Mouse (Mus musculus) CD4-positive helper T cell, adult 2 months (primary cell): ENCODE data around the gene Cald1.

ENCODE experiments used
- DNase-seq: peaks from one replicate; pipeline ENCODE4 v3.0.0-alpha.2; 2012; ENCODE audit warnings: low read depth, missing footprints, low spot score

Gene Cald1

DNA sequence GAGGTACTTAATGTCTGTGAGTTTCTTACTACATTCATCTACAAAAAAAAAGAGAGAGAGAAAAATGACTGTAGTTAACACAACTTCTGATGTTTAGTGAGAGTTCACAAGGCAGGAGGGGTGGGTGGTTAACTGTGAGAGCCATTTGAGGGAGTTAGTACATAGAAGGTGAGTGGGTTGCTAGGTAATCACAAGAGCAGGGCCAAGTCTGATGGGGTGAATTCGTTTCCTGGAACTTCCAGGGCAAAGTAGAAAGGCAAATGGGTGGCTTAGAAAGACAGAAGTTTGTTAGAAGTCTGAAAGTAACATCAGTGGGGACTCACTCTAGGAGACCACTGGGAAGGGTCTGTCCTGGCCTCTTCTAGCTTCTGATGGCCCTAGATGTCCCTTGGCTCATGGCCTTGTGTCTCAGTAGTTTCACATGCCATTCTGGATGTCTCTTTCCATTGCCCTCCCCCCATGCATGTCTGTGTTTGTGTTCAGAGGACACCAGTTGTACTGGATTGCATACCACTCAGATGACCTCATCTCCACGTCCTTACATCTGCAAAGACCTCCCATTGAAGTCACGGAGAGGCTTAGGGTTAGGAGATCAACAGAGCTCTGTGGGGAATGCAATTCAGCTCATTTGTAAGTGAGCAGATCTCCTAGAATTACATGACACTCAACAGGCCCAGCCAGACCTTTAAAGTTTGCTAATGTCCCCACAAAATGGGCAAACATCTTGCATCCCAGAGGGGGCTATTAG lies 118.8 kb downstream of the Cald1 start:
- DNase-seq = no peak

DNA sequence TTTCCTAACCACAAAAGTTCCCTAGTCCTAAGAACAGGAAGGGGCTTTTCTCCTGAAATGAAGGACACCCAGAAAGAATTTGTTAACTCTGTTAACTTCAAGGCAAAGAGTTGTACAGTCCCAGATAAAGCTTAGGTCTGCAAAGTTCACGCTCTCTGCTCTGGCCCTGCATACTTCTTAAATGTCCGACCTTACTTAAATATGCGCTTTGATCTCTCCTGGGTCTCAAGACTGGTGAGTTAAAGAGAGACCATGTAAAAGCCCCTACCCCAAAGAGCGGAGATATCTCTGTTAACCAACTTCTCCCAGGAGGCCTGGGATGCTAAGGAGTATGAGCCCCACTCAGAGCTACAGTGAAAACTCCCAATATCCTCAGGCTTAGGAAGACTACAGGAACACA lies 119.4 kb downstream of the Cald1 start:
- DNase-seq = no peak

DNA sequence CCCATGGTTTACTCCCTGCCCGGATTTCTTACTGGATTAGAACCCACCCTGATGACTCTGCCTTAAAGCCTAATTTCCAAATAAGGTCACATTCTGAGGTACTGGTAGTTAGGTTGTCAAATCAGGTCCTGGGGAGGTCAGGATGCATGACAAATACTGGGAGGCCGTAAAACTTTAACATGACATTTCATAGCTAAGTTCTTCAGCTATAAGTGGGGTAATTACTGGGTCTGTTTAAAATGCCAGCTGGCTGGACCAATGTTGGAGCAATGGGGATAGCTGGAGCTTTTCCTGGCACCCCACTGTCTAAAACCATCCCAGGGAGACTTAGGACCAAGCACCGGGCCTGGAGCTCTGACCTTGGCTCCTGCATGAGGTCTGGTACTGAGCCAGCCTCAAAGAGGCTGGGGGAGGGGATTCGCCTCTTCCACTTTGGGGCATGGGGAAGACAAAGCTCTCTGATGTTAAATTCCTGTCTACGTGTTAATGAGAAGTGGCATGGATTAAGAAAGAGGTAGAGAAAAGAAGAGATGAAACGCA lies 120.9 kb downstream of the Cald1 start:
- DNase-seq = no peak

DNA sequence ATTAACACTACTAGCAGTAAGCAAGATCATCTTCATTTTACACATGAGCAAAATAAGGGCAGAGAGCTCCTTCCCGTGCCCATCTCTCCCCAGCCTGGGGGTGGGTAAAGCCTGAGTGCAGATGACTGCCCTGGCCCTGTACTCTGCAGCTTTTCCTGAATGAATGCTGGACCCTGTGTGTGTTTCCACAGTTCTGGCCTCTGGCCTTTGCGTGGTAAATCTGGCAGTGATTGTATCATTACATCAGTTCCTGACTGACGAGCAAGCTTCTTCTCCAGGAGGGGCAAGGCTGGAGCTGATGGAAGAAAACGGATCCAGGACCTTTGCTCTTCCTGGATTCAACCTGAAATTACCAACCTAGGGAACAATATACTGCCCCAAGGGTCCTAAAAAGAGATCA lies 122.1 kb downstream of the Cald1 start:
- no peak for DNase-seq

DNA sequence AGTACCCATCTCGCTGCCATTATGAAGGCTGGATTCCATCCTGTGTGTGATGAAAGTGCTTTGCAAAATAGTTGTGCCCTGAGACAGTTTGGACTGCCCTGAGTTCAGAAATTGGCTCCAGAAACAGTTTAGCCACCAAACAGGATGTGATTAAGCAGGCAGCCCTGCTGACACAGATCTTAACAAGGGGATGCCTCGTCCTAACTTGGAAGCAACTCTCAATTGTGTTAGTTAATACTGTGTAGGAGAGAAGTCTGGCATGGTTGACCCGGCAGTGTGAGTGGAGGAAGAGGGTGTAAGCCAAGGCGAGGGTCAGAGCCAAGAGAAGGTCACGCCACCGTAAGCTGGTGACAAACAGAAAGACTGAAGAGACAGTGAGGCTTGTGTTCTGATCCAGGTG lies 123.4 kb downstream of the Cald1 start:
- DNase-seq = no peak

DNA sequence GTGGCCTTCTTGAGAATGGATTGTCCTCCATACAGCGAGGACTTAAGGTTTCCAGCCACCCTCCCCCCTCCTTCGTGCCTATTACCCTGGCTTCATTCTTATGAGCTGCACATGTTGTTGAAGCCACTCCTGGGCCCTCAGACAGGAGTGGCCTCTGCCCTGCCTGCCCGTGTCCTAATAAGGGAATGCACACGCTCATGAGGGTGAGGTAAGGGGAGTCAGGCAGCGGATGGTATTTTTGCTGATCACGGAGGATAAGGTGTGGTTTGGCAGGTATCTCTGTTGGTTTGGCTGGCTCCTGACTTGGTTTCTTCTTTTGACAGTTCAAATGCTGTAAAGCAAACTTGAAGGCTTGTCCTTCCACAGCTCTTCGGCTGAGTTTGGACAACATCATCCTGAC lies 124.4 kb downstream of the Cald1 start:
- no peak for DNase-seq

DNA sequence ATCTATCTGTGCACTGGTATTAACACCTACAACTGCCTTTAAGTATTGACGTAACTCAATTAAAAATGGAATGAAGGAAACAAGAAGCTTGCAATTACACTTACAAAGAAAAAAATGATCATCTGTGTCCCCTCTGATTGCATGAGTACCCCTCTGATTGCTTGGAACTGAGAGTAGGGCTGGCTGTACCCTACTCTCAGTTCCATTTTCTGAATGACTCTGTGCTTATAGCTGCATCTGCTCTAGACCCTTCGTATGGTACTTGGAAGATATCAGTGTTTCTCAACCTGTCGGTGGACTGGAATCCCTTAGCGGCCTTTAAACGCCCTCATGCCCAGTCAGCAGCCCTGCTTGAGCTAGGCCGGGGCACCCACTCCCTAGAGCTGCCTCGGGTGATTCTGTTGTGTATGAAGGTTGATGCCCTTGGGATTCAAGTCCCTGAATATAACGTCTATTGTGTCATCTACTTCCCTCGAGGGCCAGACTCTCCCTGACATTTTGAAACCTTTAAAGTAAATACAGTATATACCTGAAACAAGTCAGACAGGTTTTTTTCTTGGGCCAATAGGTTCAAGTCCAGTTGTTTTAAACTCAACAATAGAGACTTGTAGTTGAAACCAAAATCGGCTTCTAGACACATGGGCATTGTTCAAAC lies 125.1 kb downstream of the Cald1 start:
- DNase-seq = no peak

DNA sequence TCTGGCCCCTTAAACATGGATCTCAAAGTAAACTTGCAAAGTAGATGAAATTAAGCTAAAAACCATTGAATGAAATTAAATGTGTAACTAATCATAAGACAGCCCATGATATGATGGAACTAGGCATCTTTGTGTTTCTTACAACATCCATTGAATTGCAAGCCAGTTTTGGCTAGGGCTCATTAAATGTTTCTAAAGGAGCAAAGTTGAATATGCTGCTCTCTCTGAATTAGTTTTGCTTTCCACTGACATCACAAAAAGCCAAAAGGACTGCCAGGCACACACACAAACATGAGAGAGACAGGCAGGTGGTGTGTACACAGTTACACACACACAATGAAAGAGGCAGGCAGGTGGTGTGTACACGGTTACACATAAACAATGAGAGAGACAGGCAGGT lies 127.4 kb downstream of the Cald1 start:
- DNase-seq = no peak

DNA sequence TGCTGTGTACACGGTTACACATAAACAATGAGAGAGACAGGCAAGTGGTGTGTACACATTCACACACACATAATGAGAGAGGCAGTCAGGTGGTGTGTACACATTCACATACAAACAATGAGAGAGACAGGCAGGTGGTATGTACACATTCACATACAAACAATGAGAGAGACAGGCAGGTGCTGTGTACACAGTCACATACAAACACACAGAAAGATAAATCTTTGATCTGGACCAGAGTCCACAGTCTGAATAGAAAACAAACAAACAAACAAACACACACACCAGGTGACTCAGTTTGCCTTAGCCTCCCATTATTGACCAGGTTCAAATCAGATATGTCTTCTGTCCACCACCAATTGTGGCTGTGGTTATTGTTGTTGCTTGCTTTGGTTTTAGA lies 127.8 kb downstream of the Cald1 start:
- no peak for DNase-seq

DNA sequence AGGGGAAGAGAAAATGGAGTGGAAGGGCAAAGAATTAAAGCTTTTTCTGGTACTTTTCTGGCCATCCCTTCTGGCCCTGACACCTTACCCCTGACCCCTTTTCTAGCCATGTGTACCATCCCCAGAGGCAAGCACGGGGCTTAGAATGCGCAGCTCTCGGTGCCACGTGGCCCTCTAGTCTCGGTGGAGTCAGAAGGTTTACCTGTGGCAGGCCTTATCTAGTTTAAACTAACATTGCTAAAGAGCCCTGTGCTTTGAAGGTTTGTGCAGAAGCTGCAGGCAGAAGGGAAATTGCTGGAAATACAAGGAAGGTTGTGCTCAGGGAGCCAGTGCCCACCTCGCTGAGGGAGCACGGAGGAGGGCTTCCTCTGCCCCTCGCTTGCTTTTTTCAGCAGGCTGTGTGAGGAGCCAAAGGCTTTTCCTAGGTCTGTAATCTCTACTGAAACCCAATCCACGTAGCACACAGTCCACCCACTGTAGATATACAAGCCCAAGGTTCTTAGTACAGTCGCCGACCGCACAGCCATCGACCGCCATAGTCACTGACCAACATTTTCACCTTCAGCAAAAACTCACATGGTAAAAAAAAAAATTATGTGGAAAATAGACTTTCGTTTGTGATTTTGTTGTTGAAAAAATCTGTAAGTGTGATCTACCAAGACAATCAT lies 129.2 kb downstream of the Cald1 start:
- no peak for DNase-seq

DNA sequence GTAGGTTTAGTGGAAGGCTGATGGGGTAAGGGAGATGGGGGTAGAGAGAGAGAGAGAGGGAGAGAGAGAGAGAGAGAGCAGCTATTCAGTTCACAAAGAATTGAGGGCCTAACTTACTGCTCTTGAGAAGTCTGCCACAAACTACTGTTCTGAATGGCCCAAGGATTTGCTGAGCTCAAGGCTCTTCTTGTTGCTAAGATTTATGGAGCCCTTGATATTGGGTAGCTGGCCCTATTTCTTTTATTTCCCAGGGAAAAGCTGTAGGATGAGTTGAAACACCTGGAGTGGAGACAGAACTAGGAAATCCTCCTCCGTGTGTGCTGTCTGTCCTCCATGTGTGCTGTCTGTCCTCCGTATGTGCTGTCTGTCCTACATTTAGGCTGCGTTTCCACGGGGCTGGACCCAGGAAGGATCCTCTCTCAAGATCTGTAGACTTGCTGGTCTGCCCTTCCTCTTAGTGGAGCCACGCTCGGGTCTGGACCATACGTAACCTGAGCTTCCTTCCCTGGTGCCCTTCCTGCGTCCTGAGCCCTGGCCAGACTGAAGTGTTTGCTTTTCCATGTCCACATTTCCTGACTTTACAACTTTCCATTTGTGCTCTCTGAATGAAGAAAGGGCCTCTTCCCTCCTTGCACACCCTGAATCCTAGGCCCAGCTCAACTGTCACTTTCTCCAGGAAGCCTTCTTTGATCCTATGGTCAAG lies 131.3 kb downstream of the Cald1 start:
- DNase-seq = no peak

DNA sequence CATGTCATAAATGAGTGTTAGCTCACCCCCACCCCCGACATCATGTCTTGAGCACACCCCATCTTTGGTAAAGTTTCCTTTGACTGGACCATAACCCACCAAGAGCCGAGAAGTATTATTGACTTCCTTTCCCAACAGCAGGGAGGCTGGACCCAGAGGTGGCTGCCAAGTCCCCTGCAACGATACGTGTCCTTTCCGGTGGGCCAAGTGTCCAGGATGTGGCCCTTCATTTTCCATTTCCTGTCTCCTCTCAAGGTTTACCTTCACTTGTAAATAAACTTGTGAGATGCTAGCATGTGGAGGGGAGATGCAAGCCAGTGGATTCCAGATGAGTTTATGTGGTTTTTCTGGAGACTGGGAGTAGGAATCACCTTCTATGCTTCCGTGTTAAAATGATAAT lies 132.7 kb downstream of the Cald1 start:
- DNase-seq = no peak

DNA sequence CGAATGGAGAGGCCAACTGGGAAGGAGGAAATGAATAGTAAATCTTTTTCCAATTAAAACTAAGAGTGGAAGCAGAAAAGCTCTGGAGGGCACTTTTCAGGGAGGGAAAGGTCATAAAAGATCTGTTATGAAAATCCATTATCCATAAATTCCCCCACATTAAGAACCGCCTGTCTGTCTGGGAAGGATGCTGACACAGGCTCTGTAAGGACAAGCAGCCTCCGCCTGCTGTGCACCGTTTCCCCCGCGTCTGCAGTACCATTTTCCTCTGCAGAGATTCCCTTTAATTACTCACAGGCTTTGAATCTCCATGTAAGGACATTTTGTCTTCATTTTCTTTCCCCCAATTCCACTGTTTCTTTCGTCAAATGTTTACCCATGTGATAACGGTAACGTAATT lies 133.2 kb downstream of the Cald1 start:
- no peak for DNase-seq

DNA sequence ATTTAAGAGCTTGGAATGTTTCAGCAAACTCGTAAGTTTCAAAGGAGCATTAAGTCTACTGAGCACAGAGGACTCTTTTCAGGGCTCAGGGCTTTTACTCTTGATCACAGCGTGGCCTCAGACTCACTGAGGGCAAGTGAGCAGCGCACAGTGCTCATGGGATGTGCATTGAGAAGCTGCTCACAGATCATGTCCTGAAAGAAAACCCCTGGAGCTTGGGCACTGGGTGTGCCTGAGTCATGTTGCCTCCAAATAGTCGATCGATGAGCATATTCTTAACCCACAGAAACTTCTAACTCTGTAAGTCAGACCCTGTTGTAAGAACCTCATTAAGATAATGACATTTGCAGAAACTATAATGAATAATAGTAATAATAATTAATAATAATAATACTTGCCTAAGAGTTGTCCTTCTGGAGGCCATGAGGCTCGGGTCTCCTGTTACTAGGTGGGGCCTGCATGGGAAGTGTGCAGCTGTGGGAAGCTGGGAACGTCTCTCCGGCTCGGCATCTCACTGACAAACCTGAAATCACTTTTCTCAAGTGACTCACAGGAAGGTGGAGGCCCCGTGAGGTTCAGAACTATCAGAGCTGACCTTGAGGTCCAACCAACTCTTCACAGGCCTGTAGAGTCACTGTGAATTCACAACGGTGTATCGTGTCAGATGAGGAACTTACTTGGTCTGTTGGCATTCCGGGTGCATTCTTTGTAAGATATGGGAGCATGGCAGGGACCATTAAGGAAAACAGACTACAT lies 136.8 kb downstream of the Cald1 start:
- DNase-seq = no peak

DNA sequence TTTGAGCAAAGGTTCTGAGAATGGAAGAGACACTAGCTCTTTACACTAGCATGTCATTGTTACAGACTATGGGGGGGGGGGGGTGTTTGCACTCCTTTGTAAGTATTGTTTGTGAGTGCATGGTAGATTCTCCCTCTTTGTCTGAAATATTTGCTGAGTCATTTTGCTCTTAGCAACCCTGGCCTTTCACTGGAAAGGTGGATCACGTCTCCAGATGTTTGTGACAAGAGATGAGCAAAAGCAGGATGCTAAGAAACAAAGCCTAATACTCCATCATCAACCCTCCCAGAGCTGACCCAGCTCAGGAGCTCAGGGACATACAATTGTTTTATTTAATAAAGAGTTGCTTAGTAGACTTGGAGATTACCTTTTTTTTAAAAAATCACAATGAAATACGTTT lies 138.6 kb downstream of the Cald1 start:
- no peak for DNase-seq

DNA sequence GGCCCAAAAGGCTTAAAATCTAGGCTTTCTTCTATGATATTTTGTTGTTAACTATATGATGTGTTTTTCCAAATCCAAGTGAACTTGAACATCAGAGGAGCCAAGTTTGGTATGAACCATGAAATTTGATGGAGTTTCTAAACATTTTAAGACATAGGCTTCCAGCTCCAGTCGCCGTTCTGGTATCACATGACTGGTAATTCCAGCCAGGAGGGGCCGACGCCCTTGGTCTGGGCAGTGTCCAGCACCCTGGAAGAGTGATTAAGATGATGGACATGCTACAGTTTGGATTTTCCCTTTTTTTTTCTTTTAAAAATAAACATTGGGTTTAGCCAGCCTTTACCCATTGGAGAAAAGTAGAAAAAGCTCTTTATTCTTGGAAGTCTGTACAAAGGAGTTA lies 145.6 kb downstream of the Cald1 start:
- no peak for DNase-seq

DNA sequence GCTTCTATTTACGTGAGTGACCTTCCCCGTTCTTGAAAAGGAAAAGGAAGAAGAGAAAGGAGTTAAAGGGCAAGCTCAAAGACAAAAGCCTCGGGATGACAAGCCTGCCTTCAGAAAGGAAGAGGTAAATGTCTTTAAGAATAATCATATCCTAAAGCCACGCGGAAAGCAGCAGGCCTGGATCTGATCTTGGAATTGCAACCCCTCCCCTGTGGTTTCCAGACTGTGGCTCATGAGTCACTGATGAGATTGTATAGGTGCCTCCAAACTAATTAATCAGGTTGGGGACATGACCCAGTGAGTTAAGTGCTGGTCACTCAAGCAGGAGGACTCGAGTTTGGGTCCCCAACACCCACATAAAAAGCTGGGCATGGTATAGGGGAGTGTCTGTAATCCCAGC lies 149.5 kb downstream of the Cald1 start:
- DNase-seq = no peak

DNA sequence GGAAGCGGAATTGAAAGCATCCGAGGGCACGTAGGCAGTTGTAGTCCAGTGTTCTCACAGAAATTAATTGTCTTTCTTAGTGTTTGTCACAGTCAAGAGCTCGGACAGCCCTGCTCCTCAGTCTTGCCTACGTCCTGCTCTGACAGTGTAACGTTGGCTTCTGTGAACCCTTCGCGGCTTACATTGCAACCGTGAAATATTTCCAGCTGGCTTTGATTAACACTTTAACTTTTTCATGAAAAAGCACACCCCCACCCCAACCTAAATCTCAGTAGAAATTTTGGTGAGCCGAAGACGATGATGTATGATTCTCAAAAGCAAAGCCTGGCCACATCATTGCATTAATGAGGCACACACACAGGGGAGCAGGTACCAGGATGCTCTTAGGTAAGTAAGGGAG lies 150.3 kb downstream of the Cald1 start:
- no peak for DNase-seq

DNA sequence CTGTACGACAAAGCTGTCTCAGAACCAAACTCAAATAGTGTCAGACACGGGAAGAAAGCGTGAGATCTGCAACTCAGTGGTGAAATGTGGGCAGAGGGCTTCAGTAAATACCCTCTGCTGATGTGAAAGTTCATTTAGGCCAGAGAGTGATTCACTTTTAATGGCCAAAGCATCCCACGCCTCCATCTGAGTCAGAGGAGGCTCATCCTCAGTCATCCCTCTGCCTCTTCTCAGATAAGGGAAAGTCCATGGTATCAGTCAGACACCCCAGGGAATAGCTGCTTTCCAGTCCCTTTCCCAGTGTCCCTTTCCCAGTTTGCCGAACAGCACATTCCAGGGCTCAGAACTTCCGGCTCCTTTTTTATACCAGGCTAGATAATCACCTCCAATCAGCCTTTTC lies 151.2 kb downstream of the Cald1 start:
- DNase-seq = no peak

DNA sequence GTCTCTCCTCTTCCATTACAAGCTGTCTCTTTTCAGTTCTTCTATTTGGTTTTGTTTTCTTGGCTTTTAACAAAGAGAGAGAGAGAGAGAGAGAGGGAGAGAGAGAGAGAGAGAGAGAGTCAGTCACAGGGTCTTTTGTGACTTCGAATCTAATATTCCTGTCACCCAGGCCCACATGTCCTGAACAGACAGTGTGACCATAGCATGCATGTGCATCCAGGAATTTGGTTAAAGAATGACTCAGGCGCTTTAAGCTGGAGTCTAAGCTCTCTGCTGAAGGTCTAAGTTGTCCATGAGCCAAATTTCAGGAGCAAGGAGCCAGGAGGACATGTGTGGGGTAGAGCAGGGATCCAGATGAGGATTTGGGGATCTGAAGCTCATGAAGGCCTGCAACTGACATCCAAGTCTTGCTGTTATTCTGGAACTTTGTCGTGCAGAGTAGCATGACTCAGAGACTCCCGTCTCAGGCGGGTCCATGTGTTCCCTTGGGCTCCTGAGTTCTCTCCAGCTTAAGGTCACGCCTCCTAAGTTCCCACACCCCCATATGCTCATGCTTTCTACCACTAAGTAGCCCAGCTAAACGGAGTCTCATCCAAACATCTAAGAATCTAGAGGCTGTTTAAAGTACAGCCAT lies 152.3 kb downstream of the Cald1 start:
- DNase-seq = no peak

DNA sequence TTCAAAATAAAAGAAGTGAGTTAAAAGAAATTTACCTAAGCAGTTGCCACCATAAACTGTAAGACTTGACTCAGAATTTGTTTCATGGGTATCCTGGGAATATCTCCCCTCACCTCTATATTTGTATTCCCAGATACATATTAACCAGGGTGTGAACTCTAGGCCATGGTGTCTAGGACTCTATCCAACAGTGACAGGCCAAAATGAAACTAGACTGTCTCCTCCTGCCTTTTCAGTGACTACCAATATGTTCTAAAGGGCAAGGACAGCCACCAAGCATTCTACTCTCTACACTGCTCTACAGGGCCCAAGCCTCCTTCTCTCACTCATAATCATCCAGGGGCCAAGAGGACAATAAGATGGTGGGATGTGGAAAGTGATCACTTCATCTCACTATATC lies 153.3 kb downstream of the Cald1 start:
- no peak for DNase-seq
